Mouse (Mus musculus) liver, embryonic 14.5 days (tissue): ENCODE results near the gene Mfap1a. TPM values are rescaled to one million over a fixed set of nuclear protein-coding genes. Genes with fewer than 3 reads are reported as not detected.
"Not testable (repeated sequence)": the region's sequence is repeated elsewhere in the genome, so short reads cannot be mapped to it uniquely, and the experiment has no call there.

Source experiments
- ATAC-seq: fragments of 200-750 bp; cut with Nextera tagmentation; 2 replicates; pipeline ENCODE4 v1.8.0; 2017; ENCODE audit warnings: moderate number of reproducible peaks, mild to moderate bottlenecking, moderate library complexity; ENCODE audit not compliant: insufficient read depth
- DNase-seq, 3 experiments: peaks; one replicate each; pipeline ENCODE4 v3.0.0-alpha.2; 2012 to 2013; ENCODE audit warnings: low read depth in 3 of 3, low spot score in 3 of 3
- H3K27ac ChIP-seq: fragments of 300-500 bp; sonication (generic); 2 replicates; pipeline ENCODE4 v1.5.1; 2014; ENCODE audit warnings: moderate library complexity, mild to moderate bottlenecking, control low read depth, inconsistent platforms
- H3K27me3 ChIP-seq: fragments of 300-500 bp; sonication (generic); 2 replicates; pipeline ENCODE4 v1.6.1; 2014; ENCODE audit warnings: mild to moderate bottlenecking, low read length, moderate library complexity; ENCODE audit not compliant: control insufficient read depth, insufficient read depth
- H3K36me3 ChIP-seq: fragments of 300-500 bp; sonication (generic); replicated peaks from 2 replicates; pipeline ENCODE4 v1.6.1; 2014; ENCODE audit warnings: low read depth; ENCODE audit not compliant: control insufficient read depth, insufficient read depth
- H3K4me1 ChIP-seq, 2 experiments: fragments of 200-500 bp in 1 of 2; fragments of 300-500 bp in 1 of 2; sonication (generic) in 1 of 2; replicated peaks; 2 replicates each; pipeline ENCODE4 v1.6.1; 2012 to 2014; ENCODE audit warnings: antibody characterized with exemption in 1 of 2, inconsistent platforms in 1 of 2, low read length in 1 of 2; ENCODE audit not compliant: control insufficient read depth in 2 of 2, insufficient read depth in 2 of 2
- H3K4me2 ChIP-seq: fragments of 300-500 bp; sonication (generic); 2 replicates; pipeline ENCODE4 v1.6.1; 2014; ENCODE audit warnings: low read depth, mild to moderate bottlenecking, control low read depth, moderate library complexity
- H3K4me3 ChIP-seq, 2 experiments: fragments of 200-500 bp in 1 of 2; fragments of 300-500 bp in 1 of 2; sonication (generic) in 1 of 2; 2 replicates each; pipeline ENCODE4 v1.5.1; 2012 to 2014; ENCODE audit warnings: low read depth in 2 of 2, low read length in 2 of 2, mild to moderate bottlenecking in 2 of 2, control low read depth in 1 of 2, inconsistent platforms in 1 of 2, moderate library complexity in 1 of 2; ENCODE audit not compliant: insufficient read depth in 1 of 2
- H3K9ac ChIP-seq: fragments of 300-500 bp; sonication (generic); replicated peaks from 2 replicates; pipeline ENCODE4 v1.6.1; 2014; ENCODE audit warnings: mild to moderate bottlenecking, control low read depth, moderate library complexity
- H3K9me3 ChIP-seq: fragments of 300-500 bp; sonication (generic); 2 replicates; pipeline ENCODE4 v1.6.1; 2016; ENCODE audit warnings: low read length, mixed read lengths; ENCODE audit not compliant: control insufficient read depth
- CTCF ChIP-seq: IDR thresholded peaks from 2 replicates; pipeline ENCODE4 v1.5.1; 2016; ENCODE audit warnings: antibody characterized with exemption, low read depth, control low read depth
- EP300 ChIP-seq: IDR thresholded peaks from 2 replicates; pipeline ENCODE4 v1.6.1; 2016; ENCODE audit warnings: antibody characterized with exemption, low read depth
- WGBS: fragments of 180-500 bp; shearing (Covaris S2); extraction: QIAGEN DNeasy Blood & Tissue Kit; methylation state at CpG from one replicate; pipeline ENCODE4 v1.1.7; 2014; ENCODE audit not compliant: insufficient replicate concordance; 5-methylcytosine and 5-hydroxymethylcytosine counted together
- polyA plus RNA-seq, 2 experiments: library from polyadenylated mRNA; depleted of rRNA in 1 of 2; stranded (reverse) in 1 of 2; unstranded in 1 of 2; fragments of >200 nt; fragmentation: Nextera tagmentation in 1 of 2; extraction: Ambion mirVana in 1 of 2; gene quantifications; 2 replicates each; pipeline versions ENCODE4 v1.2.1 to v1.2.3; 2012 to 2014

Gene Mfap1a
- polyA plus RNA-seq, 2 experiments, result 6.8 to 8.5 TPM

DNA sequence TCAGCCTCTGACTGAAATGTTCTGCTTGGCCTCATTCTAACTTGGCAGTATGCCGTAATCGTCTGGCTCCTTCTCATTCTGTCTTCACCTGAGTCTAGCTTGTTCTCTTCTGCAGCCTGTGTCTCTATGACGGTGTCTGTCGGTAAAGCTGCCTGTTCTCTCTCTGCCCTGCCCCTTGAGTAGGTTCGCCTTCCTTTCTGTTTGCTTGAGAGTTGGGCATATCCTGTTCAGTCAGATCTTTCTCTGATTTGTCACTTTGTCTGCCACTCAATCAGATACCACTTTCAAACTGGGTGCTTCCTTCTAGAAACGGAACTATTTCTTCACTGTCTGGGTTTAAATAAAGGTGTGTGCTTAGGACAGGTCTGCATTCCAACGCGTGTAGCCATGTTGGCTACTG lies 4.9 kb upstream of the Mfap1a start:
- TF ChIP-seq CTCF, result no peak
- Histone ChIP-seq H3K27ac (no peak overlapping the region), H3K36me3 (peaks cover 41% of the 10 kb centered on the region), H3K9ac (no peak overlapping the region), H3K4me3 (no peak overlapping the region), H3K4me2 (no peak overlapping the region), H3K4me1 (peaks cover 17 to 20% of the 10 kb centered on the region in 2 experiments), H3K9me3 (no peaks in the 10 kb centered on the region), H3K27me3 (no peaks in the 10 kb centered on the region)
- no peak for ATAC-seq
- DNase-seq, result no peak
- WGBS, result 82% methylated on average over 8 of the region's 8 CpGs

DNA sequence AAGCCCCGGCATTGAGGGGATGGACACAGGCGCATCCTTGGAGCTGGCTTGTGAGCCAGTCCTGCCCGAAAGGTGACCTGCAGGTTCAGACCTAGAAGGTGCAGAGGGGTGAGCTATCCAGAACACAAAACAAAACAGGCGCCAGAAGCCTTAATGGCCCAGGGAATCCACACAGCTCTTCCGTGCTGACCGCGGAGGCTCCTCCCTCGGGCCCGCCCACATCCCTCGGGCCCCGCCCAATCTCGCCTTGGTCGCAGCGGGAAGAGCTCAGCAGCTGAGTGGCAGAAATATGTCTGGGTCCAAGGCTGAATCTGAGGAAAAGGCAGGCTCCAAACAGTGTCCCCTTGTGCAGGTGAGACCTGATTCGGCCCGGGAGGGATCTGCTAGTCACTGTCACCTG lies 3.1 kb upstream of the Mfap1a start:
- Histone ChIP-seq H3K4me1 (peaks cover 17 to 20% of the 10 kb centered on the region in 2 experiments), H3K27me3 (no peaks in the 10 kb centered on the region), H3K9me3 (no peaks in the 10 kb centered on the region), H3K4me2 (peak overlapping the region; percentile 62), H3K27ac (no peak overlapping the region), H3K4me3 (peak overlapping the region; percentile 43 to 54), H3K36me3 (peaks cover 35% of the 10 kb centered on the region), H3K9ac (peak overlapping the region; percentile 1)
- ATAC-seq (peak; percentile 61), DNase-seq (peak; percentile 54 to 64 (median 57))
- WGBS, result 16% methylated on average over 16 of the region's 16 CpGs
- TF ChIP-seq EP300 (no peak), CTCF (0 out of 2 replicates have a peak, but pooled peaks have one; percentile 3)

DNA sequence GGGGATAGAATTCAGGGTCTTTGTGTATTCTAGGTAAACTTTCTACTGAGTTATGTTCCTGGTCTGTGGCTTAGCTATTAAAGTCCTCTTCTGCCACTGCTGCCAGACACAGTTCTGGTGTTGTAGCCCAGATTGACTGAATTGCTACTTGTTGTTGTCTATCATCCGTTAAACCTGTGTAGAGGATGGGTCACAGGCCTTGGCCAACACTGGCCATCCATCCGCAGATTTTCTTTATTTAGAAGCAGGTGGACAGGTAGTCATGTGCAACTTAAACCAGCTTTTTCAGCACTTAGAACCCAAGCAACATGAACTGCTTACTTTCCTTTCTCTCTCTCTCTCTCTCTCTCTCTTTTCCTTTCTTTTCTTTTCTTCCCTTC lies 1.5 kb upstream of the Mfap1a start:
- no peak overlapping the region for H3K27ac ChIP-seq
- H3K36me3 ChIP-seq, result peaks cover 25% of the 10 kb centered on the region
- peak overlapping the region; percentile 81 for H3K9ac ChIP-seq
- peaks cover 17 to 20% of the 10 kb centered on the region in 2 experiments for H3K4me1 ChIP-seq
- H3K9me3 ChIP-seq, result no peaks in the 10 kb centered on the region
- WGBS, result 69% methylated on average over 2 of the region's 2 CpGs
- no peak for ATAC-seq
- no peak for DNase-seq
- TF ChIP-seq CTCF (no peak), EP300 (no peak)
- H3K4me3 ChIP-seq, result peak overlapping the region; percentile 59 to 80
- H3K4me2 ChIP-seq, result peak overlapping the region; percentile 68
- H3K27me3 ChIP-seq, result no peaks in the 10 kb centered on the region

DNA sequence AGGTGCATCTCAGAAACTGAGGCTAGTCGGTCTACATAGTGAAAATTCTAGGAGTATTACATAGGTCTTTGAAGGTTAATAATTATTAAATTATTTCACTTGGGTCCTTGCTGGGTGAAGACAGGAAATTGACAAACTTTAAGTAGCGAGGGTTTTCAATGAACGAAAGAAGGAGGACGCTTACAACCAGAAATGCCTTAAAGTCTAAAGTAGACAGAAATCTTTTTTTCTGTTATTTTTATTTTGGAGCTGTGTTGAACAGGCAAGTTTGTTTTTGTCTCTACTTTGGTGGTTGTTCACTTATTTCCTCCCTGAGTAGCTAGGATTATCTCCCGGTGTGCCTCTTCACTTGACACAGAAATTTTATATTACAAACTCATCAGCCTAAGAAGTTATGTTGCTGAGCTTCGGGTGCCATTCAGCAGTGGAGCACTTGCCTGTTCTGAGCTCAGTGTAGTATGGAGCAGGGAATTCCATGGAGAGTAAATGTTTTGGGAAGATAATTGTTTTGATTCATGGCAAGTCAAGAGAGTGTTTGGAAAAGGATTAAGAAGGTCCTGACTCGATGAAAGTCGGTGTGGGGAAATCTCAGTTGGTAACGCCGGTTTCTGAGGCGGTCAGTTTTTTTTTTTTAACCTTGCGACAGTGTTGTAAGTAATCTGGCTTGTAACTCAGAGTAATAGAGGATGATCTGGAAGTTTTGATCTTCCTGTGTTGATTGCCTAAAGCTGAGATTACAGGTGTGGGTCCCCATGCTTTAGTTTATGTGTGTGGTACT lies 897 bp upstream of the Mfap1a start:
- Histone ChIP-seq H3K4me1 (peaks cover 17 to 20% of the 10 kb centered on the region in 2 experiments), H3K27ac (no peak overlapping the region; the same call in 1 of the 2 replicates), H3K36me3 (peaks cover 20% of the 10 kb centered on the region), H3K9ac (peak overlapping the region; percentile 81), H3K27me3 (no peaks in the 10 kb centered on the region), H3K9me3 (no peaks in the 10 kb centered on the region), H3K4me3 (peak overlapping the region; percentile 59 to 80), H3K4me2 (peak overlapping the region; percentile 68)
- WGBS, result 8% methylated on average over 12 of the region's 12 CpGs
- TF ChIP-seq EP300, result no peak
- no peak for TF ChIP-seq CTCF
- ATAC-seq, result no peak
- DNase-seq, result no peak

DNA sequence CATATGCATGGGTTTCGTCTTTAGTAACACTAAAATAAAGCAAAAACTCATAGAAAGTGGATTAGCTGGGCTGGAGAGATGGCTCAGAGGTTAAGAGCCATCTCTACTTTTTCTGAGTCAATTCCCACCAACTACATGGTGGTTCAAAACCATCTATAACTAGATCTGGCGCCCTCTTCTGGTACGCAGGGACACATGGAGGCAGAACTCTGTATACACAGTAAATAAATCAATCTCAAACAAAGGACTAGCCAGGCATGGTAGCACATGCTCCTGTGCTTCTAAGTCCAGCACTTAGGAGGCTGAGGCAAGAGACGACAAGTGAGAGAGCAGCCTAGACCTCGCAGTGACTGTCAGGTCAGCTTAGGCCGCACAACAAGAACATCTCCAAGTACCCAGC lies 4.9 kb downstream of the Mfap1a start:
- H3K9me3 ChIP-seq, H3K4me2 ChIP-seq, ATAC-seq, H3K27ac ChIP-seq, H3K27me3 ChIP-seq, H3K4me3 ChIP-seq, H3K36me3 ChIP-seq, DNase-seq, H3K9ac ChIP-seq, H3K4me1 ChIP-seq: not testable (repeated sequence)
- whole genome bisulfite sequencing, result no CpG with 5 or more reads among the region's 6 CpGs

DNA sequence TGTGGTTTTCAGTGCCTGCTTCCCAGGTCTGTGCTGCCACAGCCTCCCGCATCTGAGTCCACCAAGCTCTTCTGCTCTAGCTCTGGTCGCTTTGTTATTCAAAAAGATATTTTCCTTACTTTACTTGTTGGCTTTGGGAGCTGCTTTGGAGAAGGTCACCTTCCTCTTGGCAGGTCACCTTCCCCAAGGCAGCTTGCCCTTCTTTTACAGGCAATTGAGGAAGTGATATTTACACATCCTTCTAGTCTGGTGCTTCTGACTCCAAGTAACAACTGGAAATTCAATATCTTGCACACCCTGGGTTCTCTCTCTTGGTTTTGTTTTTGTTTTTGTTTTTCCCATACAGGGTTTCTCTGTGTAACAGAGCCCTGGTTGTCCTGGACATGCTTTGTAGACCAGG lies 22.1 kb downstream of the Mfap1a start:
- not testable (repeated sequence) for H3K4me1 ChIP-seq, H3K27me3 ChIP-seq, H3K4me2 ChIP-seq, ATAC-seq, H3K9ac ChIP-seq, H3K36me3 ChIP-seq, H3K4me3 ChIP-seq, H3K9me3 ChIP-seq, DNase-seq, H3K27ac ChIP-seq
- 44% methylated on average over 1 of the region's 2 CpGs for WGBS
